Mouse (Mus musculus) CH12.LX (cell line): ENCODE results near the gene Trim39. TPM values are rescaled to one million over a fixed set of nuclear protein-coding genes. Genes with fewer than 3 reads are reported as not detected.

Experiments used
- DNase-seq: peaks from one replicate; pipeline ENCODE4 v3.0.0-alpha.2; 2013; ENCODE audit errors: extremely low read depth
- H3K27ac ChIP-seq: 2 replicates; pipeline ENCODE4 v1.5.1; 2012; ENCODE audit warnings: low read depth, mild to moderate bottlenecking, control low read depth, moderate library complexity; ENCODE audit not compliant: insufficient read depth
- H3K27me3 ChIP-seq: replicated peaks from 2 replicates; pipeline ENCODE3; 2012; ENCODE audit warnings: inconsistent platforms
- H3K36me3 ChIP-seq, 2 experiments: replicated peaks in 1 of 2; 2 replicates each; pipeline versions ENCODE3 to v1.6.1; 2012; ENCODE audit warnings: inconsistent platforms in 1 of 2, low read length in 1 of 2, mild to moderate bottlenecking in 1 of 2, mixed read lengths in 1 of 2, moderate library complexity in 1 of 2; ENCODE audit not compliant: control insufficient read depth in 1 of 2, insufficient read depth in 1 of 2
- H3K4me1 ChIP-seq, 2 experiments: 2 replicates each; pipeline ENCODE4 v1.6.1; 2012; ENCODE audit warnings: inconsistent platforms in 1 of 2, moderate library complexity in 1 of 2; ENCODE audit not compliant: insufficient read depth in 2 of 2, control insufficient read depth in 1 of 2
- H3K4me2 ChIP-seq: 2 replicates; pipeline ENCODE4 v1.6.1; 2012; ENCODE audit warnings: low read depth, mild to moderate bottlenecking, control low read depth; ENCODE audit not compliant: poor library complexity, insufficient read depth, severe bottlenecking
- H3K4me3 ChIP-seq, 3 experiments: fragments of 150-350 bp in 1 of 3; sonication (generic) in 1 of 3; replicated peaks in 1 of 3; 2 replicates each; pipeline versions ENCODE3 to v1.5.1; 2011 to 2012; ENCODE audit warnings: low read depth in 2 of 3, low read length in 2 of 3, mild to moderate bottlenecking in 2 of 3, moderate library complexity in 2 of 3, control low read depth in 1 of 3, improper control_type of control experiment in 1 of 3, inconsistent platforms in 1 of 3, mixed read lengths in 1 of 3; ENCODE audit not compliant: poor library complexity in 1 of 3
- H3K79me2 ChIP-seq: replicated peaks from 2 replicates; pipeline ENCODE4 v1.6.1; 2012; ENCODE audit warnings: mild to moderate bottlenecking, moderate library complexity; ENCODE audit not compliant: control insufficient read depth, poor library complexity, insufficient read depth, severe bottlenecking; ENCODE audit errors: extremely low read depth
- H3K9ac ChIP-seq: 2 replicates; pipeline ENCODE4 v1.6.1; 2012; ENCODE audit warnings: low read depth, mild to moderate bottlenecking, control low read depth, moderate library complexity; ENCODE audit not compliant: insufficient read depth
- H3K9me3 ChIP-seq: replicated peaks from 2 replicates; pipeline ENCODE3; 2012; ENCODE audit warnings: low read length, inconsistent platforms, mixed read lengths
- BHLHE40 ChIP-seq: IDR thresholded peaks from 2 replicates; pipeline ENCODE4 v1.6.1; 2011; ENCODE audit warnings: mild to moderate bottlenecking, low read depth, low read length, improper control_type of control experiment
- CHD1 ChIP-seq: IDR thresholded peaks from 2 replicates; pipeline ENCODE4 v1.6.1; 2012; ENCODE audit warnings: low read depth, low read length, improper control_type of control experiment, inconsistent platforms
- CHD2 ChIP-seq: IDR thresholded peaks from 2 replicates; pipeline ENCODE4 v1.6.1; 2011; ENCODE audit warnings: low read length, improper control_type of control experiment
- CTCF ChIP-seq, 2 experiments: IDR thresholded peaks in 1 of 2; conservative IDR thresholded peaks in 1 of 2; 2 replicates each; pipeline ENCODE4 v1.5.1; 2011 to 2012; ENCODE audit warnings: low read depth in 2 of 2, low read length in 2 of 2, improper control_type of control experiment in 1 of 2, inconsistent platforms in 1 of 2, mild to moderate bottlenecking in 1 of 2, moderate library complexity in 1 of 2
- E2F4 ChIP-seq: IDR thresholded peaks from 2 replicates; pipeline ENCODE4 v1.6.1; 2011; ENCODE audit warnings: low read depth, low read length, improper control_type of control experiment; ENCODE audit not compliant: insufficient replicate concordance
- ELF1 ChIP-seq: IDR thresholded peaks from 2 replicates; pipeline ENCODE4 v1.6.1; 2014; ENCODE audit warnings: low read depth, mild to moderate bottlenecking, inconsistent platforms, low read length, improper control_type of control experiment
- ETS1 ChIP-seq: conservative IDR thresholded peaks from 2 replicates; pipeline ENCODE4 v1.6.1; 2012; ENCODE audit warnings: low read depth, mild to moderate bottlenecking, inconsistent platforms, low read length, improper control_type of control experiment, moderate library complexity
- GABPA ChIP-seq: IDR thresholded peaks from 2 replicates; pipeline ENCODE4 v1.6.1; 2012; ENCODE audit warnings: low read depth, low read length, improper control_type of control experiment, inconsistent platforms; ENCODE audit not compliant: insufficient replicate concordance
- HCFC1 ChIP-seq: IDR thresholded peaks from 2 replicates; pipeline ENCODE4 v1.6.1; 2012; ENCODE audit warnings: low read depth, mild to moderate bottlenecking, inconsistent platforms, low read length, improper control_type of control experiment
- IRF4 ChIP-seq: IDR thresholded peaks from 2 replicates; pipeline ENCODE4 v1.6.1; 2014; ENCODE audit warnings: low read depth, mild to moderate bottlenecking, inconsistent platforms, low read length, improper control_type of control experiment
- KAT2A ChIP-seq: IDR thresholded peaks from 2 replicates; pipeline ENCODE4 v1.6.1; 2012; ENCODE audit warnings: low read length, improper control_type of control experiment, inconsistent platforms; ENCODE audit not compliant: insufficient replicate concordance
- MAFK ChIP-seq: IDR thresholded peaks from 2 replicates; pipeline ENCODE4 v1.6.1; 2011; ENCODE audit warnings: low read length, improper control_type of control experiment; ENCODE audit not compliant: insufficient replicate concordance
- MAX ChIP-seq: IDR thresholded peaks from 2 replicates; pipeline ENCODE4 v1.6.1; 2011; ENCODE audit warnings: low read length, improper control_type of control experiment
- MAZ ChIP-seq: IDR thresholded peaks from 2 replicates; pipeline ENCODE4 v1.6.1; 2012; ENCODE audit warnings: low read depth, mild to moderate bottlenecking, inconsistent platforms, low read length, improper control_type of control experiment, moderate library complexity
- MEF2A ChIP-seq: IDR thresholded peaks from 2 replicates; pipeline ENCODE4 v1.6.1; 2014; ENCODE audit warnings: low read depth, mild to moderate bottlenecking, inconsistent platforms, low read length, improper control_type of control experiment, borderline replicate concordance
- MXI1 ChIP-seq: IDR thresholded peaks from 2 replicates; pipeline ENCODE4 v1.6.1; 2011; ENCODE audit warnings: mild to moderate bottlenecking, low read depth, low read length, improper control_type of control experiment
- MYC ChIP-seq: IDR thresholded peaks from 2 replicates; pipeline ENCODE4 v1.6.1; 2011; ENCODE audit warnings: low read depth, mild to moderate bottlenecking, improper control_type of control experiment, low read length
- NELFE ChIP-seq: IDR thresholded peaks from 2 replicates; pipeline ENCODE4 v1.6.1; 2011; ENCODE audit warnings: low read depth, low read length, improper control_type of control experiment
- PAX5 ChIP-seq: IDR thresholded peaks from 2 replicates; pipeline ENCODE4 v1.6.1; 2012; ENCODE audit warnings: low read length, inconsistent platforms, mixed read lengths
- POLR2A ChIP-seq: IDR thresholded peaks from 2 replicates; pipeline ENCODE4 v1.6.1; 2011; ENCODE audit warnings: low read depth, mild to moderate bottlenecking, improper control_type of control experiment, low read length
- RCOR1 ChIP-seq: conservative IDR thresholded peaks from 2 replicates; pipeline ENCODE4 v1.6.1; 2012; ENCODE audit warnings: low read depth, mild to moderate bottlenecking, inconsistent platforms, low read length, improper control_type of control experiment
- SIN3A ChIP-seq: IDR thresholded peaks from 2 replicates; pipeline ENCODE4 v1.6.1; 2012; ENCODE audit warnings: low read length, improper control_type of control experiment, inconsistent platforms
- TBP ChIP-seq: conservative IDR thresholded peaks from 2 replicates; pipeline ENCODE4 v1.6.1; 2011; ENCODE audit warnings: low read depth, low read length, improper control_type of control experiment
- TCF12 ChIP-seq: IDR thresholded peaks from 2 replicates; pipeline ENCODE4 v1.6.1; 2014; ENCODE audit warnings: low read depth, mild to moderate bottlenecking, inconsistent platforms, low read length, improper control_type of control experiment
- UBTF ChIP-seq: IDR thresholded peaks from 2 replicates; pipeline ENCODE4 v1.6.1; 2012; ENCODE audit warnings: low read depth, mild to moderate bottlenecking, inconsistent platforms, low read length, improper control_type of control experiment, moderate library complexity
- USF1 ChIP-seq: IDR thresholded peaks from 2 replicates; pipeline ENCODE4 v1.6.1; 2014; ENCODE audit warnings: low read depth, mild to moderate bottlenecking, inconsistent platforms, low read length, improper control_type of control experiment
- USF2 ChIP-seq: conservative IDR thresholded peaks from 2 replicates; pipeline ENCODE4 v1.6.1; 2011; ENCODE audit warnings: low read depth, low read length, improper control_type of control experiment
- ZC3H11A ChIP-seq: IDR thresholded peaks from 2 replicates; pipeline ENCODE4 v1.6.1; 2012; ENCODE audit warnings: low read depth, mild to moderate bottlenecking, inconsistent platforms, low read length, improper control_type of control experiment
- ZKSCAN1 ChIP-seq: IDR thresholded peaks from 2 replicates; pipeline ENCODE4 v1.6.1; 2012; ENCODE audit warnings: low read depth, inconsistent platforms, low read length, improper control_type of control experiment, borderline replicate concordance
- ZMIZ1 ChIP-seq: IDR thresholded peaks from 2 replicates; pipeline ENCODE4 v1.6.1; 2012; ENCODE audit warnings: low read depth, mild to moderate bottlenecking, inconsistent platforms, low read length, improper control_type of control experiment
- ZNF384 ChIP-seq: IDR thresholded peaks from 2 replicates; pipeline ENCODE4 v1.6.1; 2012; ENCODE audit warnings: low read depth, low read length, improper control_type of control experiment, inconsistent platforms
- dilution Hi-C: fragments of 300-500 bp; cut with MboI; formaldehyde crosslinking; loops from 2 replicates; pipeline ENCODE4 v1.14.3; 2020; ENCODE audit warnings: low sequenced_read_pairs; ENCODE audit not compliant: extremely low pct_unique_long_range_greater_than_20kb, extremely low pct_ligation_motif_present
- in situ Hi-C: fragments of 300-500 bp; cut with MboI; formaldehyde crosslinking; loops from 3 replicates; pipeline ENCODE4 v1.14.3; 2019; ENCODE audit warnings: low sequenced_read_pairs, low pct_ligation_motif_present, low pct_unique_long_range_greater_than_20kb, mixed read lengths
- polyA plus RNA-seq: library from polyadenylated mRNA; unstranded; fragments of >175 nt; gene quantifications from 2 replicates; pipeline ENCODE4 v1.2.1, GENCODE M21; 2012; ENCODE audit warnings: low read depth; ENCODE audit not compliant: insufficient read length
- total RNA-seq, 2 experiments: library from RNA; depleted of rRNA; stranded (reverse); fragments of 300-350 nt in 1 of 2; fragments of >200 nt in 1 of 2; gene quantifications; 2 replicates each; pipeline ENCODE4 v1.2.3; 2012 to 2014

Gene Trim39
- total and polyA plus RNA-seq, 3 experiments, result 10.4 to 14.2 (median 11.1) TPM

DNA sequence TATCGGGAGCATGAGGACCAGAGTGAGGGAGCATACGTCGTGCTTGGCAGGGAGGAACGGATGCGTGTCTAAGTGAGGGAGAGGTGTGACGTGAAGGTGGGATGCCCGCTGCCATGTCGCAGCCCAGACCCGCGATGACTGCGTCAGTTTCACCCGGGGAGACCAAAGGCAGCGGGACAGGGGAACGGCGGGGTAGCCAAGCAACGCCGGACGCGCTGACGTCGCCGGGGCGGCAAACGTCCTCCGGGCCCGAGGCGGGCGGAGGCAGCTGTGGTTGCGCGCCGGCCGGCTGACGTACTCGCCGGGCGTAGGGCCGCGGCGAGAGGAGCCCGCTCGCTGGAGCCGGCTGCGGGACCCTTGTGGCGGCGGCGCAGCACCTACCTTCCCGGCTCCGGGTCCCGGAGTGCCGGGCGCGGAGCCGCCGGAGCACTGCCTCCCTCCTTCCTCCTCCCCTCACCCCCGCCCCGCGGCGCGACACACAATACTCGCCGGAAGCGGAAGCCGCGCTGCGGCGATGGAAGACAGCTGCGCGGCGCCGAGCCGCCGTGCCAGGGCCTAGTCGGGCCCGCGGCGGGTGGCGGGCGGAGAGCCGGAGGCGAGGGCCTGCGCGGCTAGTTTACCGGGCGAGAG lies 976 bp downstream of the Trim39 start:
- Histone ChIP-seq H3K27ac (peak overlapping the region; percentile 82), H3K9ac (peak overlapping the region; percentile 99), H3K4me2 (peak overlapping the region; percentile 93), H3K27me3 (no peaks in the 10 kb centered on the region), H3K36me3 (peaks cover 23 to 56% of the 10 kb centered on the region in 2 experiments), H3K4me1 (peaks cover 3 to 50% of the 10 kb centered on the region in 2 experiments; a peak in 3 of 4 replicates), H3K4me3 (peak overlapping the region; percentile 91 to 95 (median 95)), H3K9me3 (no peaks in the 10 kb centered on the region), H3K79me2 (peaks cover 44% of the 10 kb centered on the region)
- dilution Hi-C loops (no loop called here), in situ Hi-C loops (no loop called here)
- peak; percentile 77 for DNase-seq
- TF ChIP-seq MXI1, result peak; percentile 78
- TF ChIP-seq CTCF (conservative IDR thresholded peaks at IDR 0.05 in 1 of 2, IDR thresholded peaks at IDR 0.05 in 1 of 2; ENCODE audit: low read depth in 2 of 2, low read length in 2 of 2), result no peak
- TF ChIP-seq MAZ, result peak; percentile 93
- no peak for TF ChIP-seq TCF12
- TF ChIP-seq IRF4, result no peak; the same call in 1 of the 2 replicates
- peak; percentile 73; the same call in 1 of the 2 replicates for TF ChIP-seq NELFE
- peak; percentile 78; the same call in 1 of the 2 replicates for TF ChIP-seq ZMIZ1
- TF ChIP-seq MEF2A, result no peak
- TF ChIP-seq CHD2, result no peak
- no peak for TF ChIP-seq GABPA
- TF ChIP-seq USF1, result no peak
- TF ChIP-seq USF2, result no peak
- TF ChIP-seq MYC, result no peak
- TF ChIP-seq TBP, result no peak; the same call in 1 of the 2 replicates
- no peak for TF ChIP-seq BHLHE40
- TF ChIP-seq ZNF384, result no peak
- no peak for TF ChIP-seq E2F4
- TF ChIP-seq RCOR1, result no peak
- no peak for TF ChIP-seq ETS1
- peak; percentile 34; the same call in 1 of the 2 replicates for TF ChIP-seq SIN3A
- TF ChIP-seq POLR2A, result peak; percentile 83
- TF ChIP-seq PAX5, result no peak
- TF ChIP-seq KAT2A, result 0 out of 2 replicates have a peak, but pooled peaks have one; percentile 31
- TF ChIP-seq ELF1, result peak; percentile 87
- TF ChIP-seq CHD1, result no peak
- no peak for TF ChIP-seq MAFK
- TF ChIP-seq UBTF, result no peak
- TF ChIP-seq ZKSCAN1, result no peak
- peak; percentile 58 for TF ChIP-seq MAX
- TF ChIP-seq HCFC1, result peak; percentile 67
- no peak for TF ChIP-seq ZC3H11A
